Mouse (Mus musculus): ENCODE measurements around the gene Tmem56.

The Tmem56 gene

GRCm38 (mm10) chr3:121277557-121277956, 5.3 kb downstream of the Tmem56 start:
- DNase-seq (ENCODE audit: low spot score in 2 of 2): no peak

GRCm38 (mm10) chr3:121277009-121277408, 5.9 kb downstream of the Tmem56 start:
- DNase-seq (ENCODE audit: low spot score in 2 of 2): peak; percentile 35 to 47

GRCm38 (mm10) chr3:121274010-121274409, 8.9 kb downstream of the Tmem56 start:
- DNase-seq (ENCODE audit: low spot score in 2 of 2): no peak

GRCm38 (mm10) chr3:121272577-121272976, 10.3 kb downstream of the Tmem56 start:
- DNase-seq (ENCODE audit: low spot score in 2 of 2): no peak

- no peak for DNase-seq (ENCODE audit: low spot score in 2 of 2)
Observed at GRCm38 (mm10) chr3:121267283-121267682, 15.6 kb downstream of the Tmem56 start.

- DNase-seq (ENCODE audit: low spot score in 2 of 2): no peak
Observed at GRCm38 (mm10) chr3:121264242-121264641, 18.7 kb downstream of the Tmem56 start.

GRCm38 (mm10) chr3:121263205-121263548, 19.7 kb downstream of the Tmem56 start:
- peak in 1 of 2 experiments; percentile 46 for DNase-seq (ENCODE audit: low spot score in 2 of 2)

- peak; percentile 47 to 59 for DNase-seq (ENCODE audit: low spot score in 2 of 2)
Observed at GRCm38 (mm10) chr3:121262521-121263204, 20.2 kb downstream of the Tmem56 start.

- no peak for DNase-seq (ENCODE audit: low spot score in 2 of 2)
Observed at GRCm38 (mm10) chr3:121261939-121262520, 20.9 kb downstream of the Tmem56 start.

- no peak for DNase-seq (ENCODE audit: low spot score in 2 of 2)
Observed at GRCm38 (mm10) chr3:121261251-121261650, 21.6 kb downstream of the Tmem56 start.

- DNase-seq (ENCODE audit: low spot score in 2 of 2): no peak
Observed at GRCm38 (mm10) chr3:121260831-121261230, 22.1 kb downstream of the Tmem56 start.

GRCm38 (mm10) chr3:121260041-121260440, 22.9 kb downstream of the Tmem56 start:
- no peak for DNase-seq (ENCODE audit: low spot score in 2 of 2)

GRCm38 (mm10) chr3:121258521-121259478, 24.1 kb downstream of the Tmem56 start:
- no peak for DNase-seq (ENCODE audit: low spot score in 2 of 2)

GRCm38 (mm10) chr3:121257418-121257817, 25.5 kb downstream of the Tmem56 start:
- no peak for DNase-seq (ENCODE audit: low spot score in 2 of 2)

GRCm38 (mm10) chr3:121256131-121256530, 26.8 kb downstream of the Tmem56 start:
- no peak for DNase-seq (ENCODE audit: low spot score in 2 of 2)

GRCm38 (mm10) chr3:121255501-121255900, 27.4 kb downstream of the Tmem56 start:
- no peak for DNase-seq (ENCODE audit: low spot score in 2 of 2)

GRCm38 (mm10) chr3:121250576-121251433, 32.1 kb downstream of the Tmem56 start:
- DNase-seq (ENCODE audit: low spot score in 2 of 2): no peak

GRCm38 (mm10) chr3:121250048-121250447, 32.9 kb downstream of the Tmem56 start:
- no peak for DNase-seq (ENCODE audit: low spot score in 2 of 2)

- no peak for DNase-seq (ENCODE audit: low spot score in 2 of 2)
Observed at GRCm38 (mm10) chr3:121242941-121243340, 40.0 kb downstream of the Tmem56 start.

- no peak for DNase-seq (ENCODE audit: low spot score in 2 of 2)
Observed at GRCm38 (mm10) chr3:121242111-121242936, 40.6 kb downstream of the Tmem56 start.

Measured in urinary bladder, postnatal 36 days (tissue).